Mouse (Mus musculus) hindbrain, embryonic 14.5 days (tissue): ENCODE data around the gene Papss2. TPM values are rescaled to one million over a fixed set of nuclear protein-coding genes. Genes with fewer than 3 reads are reported as not detected.
"Not testable (repeated sequence)": the region's sequence is repeated elsewhere in the genome, so short reads cannot be mapped to it uniquely, and the experiment has no call there.

Source experiments
- ATAC-seq: fragments of 200-750 bp; cut with Nextera tagmentation; 2 replicates; pipeline ENCODE4 v1.8.0; 2017; ENCODE audit warnings: moderate number of reproducible peaks, mild to moderate bottlenecking, moderate TSS enrichment, moderate library complexity; ENCODE audit not compliant: low FRiP score
- DNase-seq: peaks from one replicate; pipeline ENCODE4 v3.0.0-alpha.2; 2015; ENCODE audit warnings: low spot score
- H3K27ac ChIP-seq: fragments of 300-500 bp; sonication (generic); 2 replicates; pipeline ENCODE4 v1.5.1; 2014; ENCODE audit warnings: mild to moderate bottlenecking, moderate library complexity
- H3K27me3 ChIP-seq: fragments of 300-500 bp; sonication (generic); 2 replicates; pipeline ENCODE4 v1.6.1; 2014; ENCODE audit warnings: mild to moderate bottlenecking, low read length, mixed read lengths; ENCODE audit not compliant: control insufficient read depth, insufficient read depth
- H3K36me3 ChIP-seq: fragments of 300-500 bp; sonication (generic); replicated peaks from 2 replicates; pipeline ENCODE4 v1.6.1; 2014; ENCODE audit not compliant: control insufficient read depth, insufficient read depth
- H3K4me1 ChIP-seq: fragments of 300-500 bp; sonication (generic); replicated peaks from 2 replicates; pipeline ENCODE4 v1.6.1; 2014; ENCODE audit warnings: antibody characterized with exemption, low read length, mixed read lengths; ENCODE audit not compliant: control insufficient read depth, insufficient read depth
- H3K4me2 ChIP-seq: fragments of 300-500 bp; sonication (generic); replicated peaks from 2 replicates; pipeline ENCODE4 v1.6.1; 2014; ENCODE audit warnings: mild to moderate bottlenecking, moderate library complexity
- H3K4me3 ChIP-seq: fragments of 300-500 bp; sonication (generic); replicated peaks from 2 replicates; pipeline ENCODE4 v1.5.1; 2014; ENCODE audit warnings: mild to moderate bottlenecking, low read length
- H3K9ac ChIP-seq: fragments of 300-500 bp; sonication (generic); 2 replicates; pipeline ENCODE4 v1.6.1; 2014
- H3K9me3 ChIP-seq: fragments of 300-500 bp; sonication (generic); 2 replicates; pipeline ENCODE4 v1.6.1; 2016; ENCODE audit warnings: low read length; ENCODE audit not compliant: control insufficient read depth
- WGBS: fragments of 180-500 bp; shearing (Covaris S2); extraction: QIAGEN DNeasy Blood & Tissue Kit; methylation state at CpG from one replicate; pipeline ENCODE4 v1.1.7; 2014; 5-methylcytosine and 5-hydroxymethylcytosine counted together
- polyA plus RNA-seq: library from polyadenylated mRNA; unstranded; fragments of >200 nt; fragmentation: Nextera tagmentation; extraction: Ambion mirVana; gene quantifications from 2 replicates; pipeline ENCODE4 v1.2.1, GENCODE M21; 2014

Papss2 gene
- polyA plus RNA-seq, 1 experiment from 2014 or later: 1.8 TPM

DNA sequence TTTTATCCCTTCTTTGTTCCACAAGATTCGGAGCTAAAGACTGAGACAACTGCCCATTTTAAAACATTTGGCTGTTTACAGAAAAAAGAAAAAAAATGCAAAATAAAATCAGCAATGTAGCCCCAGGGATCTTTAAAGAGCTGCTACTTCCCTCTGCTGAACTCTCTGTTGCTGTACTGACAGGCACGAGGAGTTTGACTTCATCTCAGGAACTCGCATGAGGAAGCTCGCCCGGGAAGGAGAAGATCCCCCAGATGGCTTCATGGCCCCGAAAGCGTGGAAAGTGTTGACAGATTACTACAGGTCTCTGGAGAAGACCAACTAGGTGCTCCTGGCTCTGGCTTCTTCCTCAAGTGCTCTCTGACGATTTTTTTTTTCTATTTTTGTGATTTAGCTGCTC, 69.7 kb downstream of the Papss2 start:
- no peak overlapping the region for H3K4me3 ChIP-seq
- WGBS: 91% methylated on average over 8 of the region's 8 CpGs
- no peaks in the 10 kb centered on the region for H3K36me3 ChIP-seq
- no peaks in the 10 kb centered on the region for H3K9me3 ChIP-seq
- DNase-seq: no peak
- no peak for ATAC-seq
- H3K4me1 ChIP-seq: no peaks in the 10 kb centered on the region
- no peak overlapping the region for H3K4me2 ChIP-seq
- no peaks in the 10 kb centered on the region for H3K27me3 ChIP-seq
- H3K27ac ChIP-seq: no peak overlapping the region
- H3K9ac ChIP-seq: no peak overlapping the region

DNA sequence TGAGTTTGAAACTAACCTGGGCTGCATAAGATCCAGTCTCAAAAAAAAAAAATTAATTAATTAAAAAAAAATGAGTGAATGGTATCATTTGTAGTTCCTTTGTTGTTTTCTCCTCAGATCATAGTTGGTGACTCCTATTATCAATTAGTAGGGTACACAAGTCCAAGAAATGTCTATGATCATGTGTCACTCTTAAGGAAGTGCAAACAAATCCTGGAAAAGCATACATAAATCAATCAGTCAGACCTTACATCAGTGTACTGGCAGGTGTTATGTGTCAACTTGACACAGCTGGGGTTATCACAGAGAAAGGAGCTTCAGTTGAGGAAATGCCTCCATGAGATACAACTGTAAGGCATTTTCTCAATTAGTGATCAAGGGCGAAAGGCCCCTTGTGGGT, 72.2 kb downstream of the Papss2 start:
- peaks cover 17% of the 10 kb centered on the region for H3K36me3 ChIP-seq
- not testable (repeated sequence) for ATAC-seq, H3K4me1 ChIP-seq, H3K27ac ChIP-seq, H3K4me3 ChIP-seq, H3K9me3 ChIP-seq, DNase-seq, H3K27me3 ChIP-seq, H3K9ac ChIP-seq, H3K4me2 ChIP-seq
- 100% methylated on average over 1 of the region's 1 CpGs for WGBS

DNA sequence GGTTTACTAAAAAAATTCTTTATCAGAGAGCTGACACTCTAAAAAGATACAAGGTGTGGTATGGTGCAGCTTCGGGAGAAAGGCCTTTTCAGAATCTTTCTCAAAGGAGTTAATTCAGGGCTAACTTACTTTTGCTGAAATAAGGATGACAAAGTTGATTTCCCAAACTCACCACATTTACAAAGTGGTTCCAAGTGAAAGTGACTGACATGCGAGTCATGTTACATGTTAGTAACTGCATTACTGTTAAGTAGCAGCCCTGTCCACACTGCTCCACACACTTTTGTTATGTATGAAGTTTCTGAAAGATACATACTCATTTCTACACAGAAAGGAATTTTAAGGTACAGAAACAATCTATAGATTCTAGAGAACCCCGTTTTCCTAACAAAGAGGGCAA, 80.2 kb downstream of the Papss2 start:
- Histone ChIP-seq H3K36me3 (peaks cover 61% of the 10 kb centered on the region), H3K4me3 (no peak overlapping the region), H3K9ac (no peak overlapping the region), H3K4me1 (no peaks in the 10 kb centered on the region), H3K27me3 (no peaks in the 10 kb centered on the region), H3K27ac (no peak overlapping the region), H3K4me2 (no peak overlapping the region), H3K9me3 (no peaks in the 10 kb centered on the region)
- WGBS: 95% methylated on average over 3 of the region's 3 CpGs
- DNase-seq (no peak), ATAC-seq (no peak)

DNA sequence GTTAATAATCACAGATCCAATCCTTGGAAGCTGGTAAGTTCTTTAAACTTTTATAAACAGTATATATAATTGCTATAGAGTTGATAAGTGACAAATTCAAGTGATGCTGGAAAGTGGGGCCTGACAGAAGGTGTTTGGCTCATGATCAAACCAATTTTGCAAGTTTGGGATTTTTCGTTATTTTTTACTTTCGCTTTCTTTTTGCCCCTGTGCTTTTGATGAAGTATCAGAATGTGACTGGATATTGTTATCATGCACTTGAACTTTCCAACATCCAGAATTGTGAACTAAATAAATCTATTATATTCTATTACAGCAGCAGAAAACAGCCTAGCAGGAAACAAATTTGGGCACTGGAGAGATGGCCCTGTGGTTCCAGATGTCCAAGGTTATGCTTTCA, 85.3 kb downstream of the Papss2 start:
- DNase-seq: no peak
- WGBS: 99% methylated on average over 2 of the region's 2 CpGs

DNA sequence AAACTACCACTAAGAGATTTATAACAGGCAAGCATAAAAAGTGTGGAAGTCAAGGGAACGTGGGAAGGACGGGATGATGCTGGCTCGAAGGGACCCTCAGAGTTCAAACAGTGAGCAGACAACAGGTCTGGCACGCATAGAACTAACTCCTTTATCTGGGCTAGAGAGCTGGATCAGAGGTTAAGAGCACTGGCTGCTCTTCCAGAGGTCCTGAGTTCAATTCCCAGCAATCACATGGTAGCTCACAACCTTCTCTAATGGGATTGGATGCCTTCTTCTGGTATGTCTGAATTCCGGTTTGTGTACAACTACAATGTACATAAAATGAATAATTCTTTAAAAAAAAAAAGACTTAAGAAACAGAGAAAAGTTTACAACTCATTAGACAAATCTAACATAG, 87.5 kb downstream of the Papss2 start:
- no peak overlapping the region for H3K4me3 ChIP-seq
- H3K4me1 ChIP-seq: no peaks in the 10 kb centered on the region
- no peak overlapping the region for H3K27ac ChIP-seq
- DNase-seq: no peak
- 92% methylated on average over 5 of the region's 5 CpGs for WGBS
- no peak overlapping the region for H3K4me2 ChIP-seq
- ATAC-seq: no peak
- no peaks in the 10 kb centered on the region for H3K27me3 ChIP-seq
- no peaks in the 10 kb centered on the region for H3K9me3 ChIP-seq
- no peak overlapping the region for H3K9ac ChIP-seq
- H3K36me3 ChIP-seq: peaks cover 70% of the 10 kb centered on the region

More for the DNA sequence above, 85.3 kb downstream of the Papss2 start:
- Histone ChIP-seq H3K27ac (no peak overlapping the region), H3K27me3 (no peaks in the 10 kb centered on the region), H3K4me3 (no peak overlapping the region), H3K36me3 (peaks cover 59% of the 10 kb centered on the region), H3K4me1 (no peaks in the 10 kb centered on the region), H3K9me3 (no peaks in the 10 kb centered on the region), H3K9ac (no peak overlapping the region), H3K4me2 (no peak overlapping the region)
- no peak for ATAC-seq

DNA sequence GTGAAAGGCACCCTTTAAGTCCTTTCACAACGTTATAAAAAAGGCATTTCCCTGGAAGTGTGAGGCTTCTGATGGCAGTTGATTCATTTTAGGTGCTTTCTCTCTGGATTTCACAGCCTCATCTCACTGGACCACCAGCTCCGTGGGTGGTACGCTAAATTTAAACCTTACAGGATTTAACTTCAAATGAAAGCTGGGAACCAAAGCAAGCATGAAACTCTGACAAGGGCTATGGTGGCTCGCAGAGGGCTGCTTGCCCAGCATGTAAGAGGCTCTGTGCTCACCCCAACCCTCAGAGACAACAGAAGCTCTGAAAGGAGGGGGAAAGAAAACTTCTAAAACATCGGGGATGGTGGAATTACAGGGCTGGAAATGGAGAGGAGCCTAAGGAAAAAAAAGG, 92.1 kb downstream of the Papss2 start:
- no peak overlapping the region for H3K27ac ChIP-seq
- no peak overlapping the region for H3K9ac ChIP-seq
- no peaks in the 10 kb centered on the region for H3K9me3 ChIP-seq
- H3K4me2 ChIP-seq: no peak overlapping the region
- H3K4me1 ChIP-seq: no peaks in the 10 kb centered on the region
- no peak overlapping the region for H3K4me3 ChIP-seq
- DNase-seq: no peak
- no peak for ATAC-seq
- H3K36me3 ChIP-seq: peaks cover 73% of the 10 kb centered on the region
- no peaks in the 10 kb centered on the region for H3K27me3 ChIP-seq
- WGBS: 93% methylated on average over 5 of the region's 5 CpGs

DNA sequence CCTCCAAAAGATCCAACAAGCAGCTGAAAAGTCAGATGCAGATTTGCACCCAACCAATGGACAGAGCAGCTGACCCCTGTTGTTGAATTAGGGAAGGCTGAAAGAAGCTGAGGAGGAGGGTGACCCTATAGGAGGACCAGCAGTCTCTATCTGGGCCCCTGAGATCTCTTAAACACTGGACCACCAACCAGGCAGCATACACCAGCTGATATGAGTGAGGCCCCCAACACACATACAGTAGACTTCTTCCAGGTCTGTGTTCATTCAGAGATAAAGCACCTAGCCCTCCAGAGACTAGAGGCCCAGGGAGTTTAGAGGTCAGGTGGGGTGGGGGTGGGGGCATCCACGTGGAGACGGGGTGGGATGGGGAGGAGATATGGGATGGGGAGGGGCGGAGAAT, 92.6 kb downstream of the Papss2 start:
- whole genome bisulfite sequencing: 93% methylated on average over 3 of the region's 3 CpGs
- ATAC-seq, H3K4me1 ChIP-seq, H3K4me2 ChIP-seq, H3K4me3 ChIP-seq, H3K9me3 ChIP-seq, H3K27me3 ChIP-seq, H3K9ac ChIP-seq, H3K27ac ChIP-seq, DNase-seq: not testable (repeated sequence)
- H3K36me3 ChIP-seq: peaks cover 73% of the 10 kb centered on the region

DNA sequence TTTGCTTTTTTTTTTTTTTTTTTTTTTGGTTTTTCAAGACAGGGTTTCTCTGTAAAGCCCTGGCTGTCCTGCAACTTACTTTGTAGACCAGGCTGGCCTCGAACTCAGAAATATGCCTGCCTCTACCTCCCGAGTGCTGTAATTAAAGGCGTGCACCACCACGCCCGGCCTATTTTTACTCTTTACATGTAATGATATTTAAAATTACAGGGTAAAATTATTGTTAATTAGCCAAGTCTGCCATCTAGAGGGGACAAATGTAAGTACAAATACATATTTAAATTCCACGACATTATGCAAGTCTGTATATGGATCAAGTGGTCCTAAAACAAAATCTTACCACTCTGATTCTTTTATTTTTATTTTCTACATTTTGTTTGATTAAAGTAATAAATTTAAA, 94.1 kb downstream of the Papss2 start:
- Histone ChIP-seq H3K4me2 (no peak overlapping the region), H3K27me3 (no peaks in the 10 kb centered on the region), H3K36me3 (peaks cover 78% of the 10 kb centered on the region), H3K9ac (no peak overlapping the region), H3K4me3 (no peak overlapping the region), H3K27ac (no peak overlapping the region), H3K4me1 (no peaks in the 10 kb centered on the region), H3K9me3 (no peaks in the 10 kb centered on the region)
- ATAC-seq: no peak
- peak; percentile 66 for DNase-seq
- 83% methylated on average over 6 of the region's 6 CpGs for WGBS

DNA sequence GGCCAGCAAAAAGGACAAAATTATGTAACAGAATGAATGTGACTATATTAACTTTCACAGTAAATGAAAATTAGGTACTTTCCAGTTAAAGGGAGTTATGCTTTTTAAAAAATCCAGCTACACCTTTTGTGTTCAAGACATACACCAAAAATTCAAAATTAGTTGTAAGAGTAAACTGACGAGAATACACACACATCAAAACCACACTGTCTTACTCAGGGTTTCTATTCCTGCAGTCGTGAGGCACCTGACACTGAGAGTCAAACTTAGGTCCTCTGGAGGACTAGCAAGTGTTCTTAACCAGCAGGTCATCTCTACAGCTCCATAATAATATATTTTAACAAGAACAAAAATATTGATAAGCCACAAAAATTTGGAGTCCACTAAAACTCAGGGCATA, 101.1 kb downstream of the Papss2 start:
- no peaks in the 10 kb centered on the region for H3K4me1 ChIP-seq
- no peak overlapping the region for H3K4me2 ChIP-seq
- peaks cover 93% of the 10 kb centered on the region for H3K36me3 ChIP-seq
- no peaks in the 10 kb centered on the region for H3K9me3 ChIP-seq
- 100% methylated on average over 2 of the region's 2 CpGs for WGBS
- H3K4me3 ChIP-seq: no peak overlapping the region
- H3K27me3 ChIP-seq: no peaks in the 10 kb centered on the region
- no peak overlapping the region for H3K27ac ChIP-seq
- DNase-seq (no peak), ATAC-seq (no peak)
- no peak overlapping the region for H3K9ac ChIP-seq

DNA sequence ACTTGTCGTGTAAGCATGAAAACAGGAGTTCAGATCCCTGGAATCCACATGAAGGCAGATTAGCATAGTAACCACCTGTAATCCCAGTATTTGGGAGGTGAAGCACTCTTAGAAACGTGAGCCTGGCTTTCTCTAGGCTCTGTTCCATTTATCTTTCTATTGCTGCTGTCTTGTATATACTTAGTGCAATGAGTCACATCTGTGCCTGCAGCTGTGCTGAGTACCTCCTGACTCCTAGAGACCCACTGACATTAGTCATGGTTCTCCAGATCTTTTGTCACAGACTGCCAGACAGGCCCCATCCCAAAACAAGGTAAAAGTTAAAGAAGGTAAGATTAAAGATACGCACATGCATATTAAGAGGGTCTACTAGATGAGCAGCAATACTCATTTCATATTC, 106.6 kb downstream of the Papss2 start:
- no peak for ATAC-seq
- no peak overlapping the region for H3K4me3 ChIP-seq
- DNase-seq: no peak
- H3K4me2 ChIP-seq: no peak overlapping the region
- H3K27ac ChIP-seq: no peak overlapping the region
- H3K4me1 ChIP-seq: no peaks in the 10 kb centered on the region
- peaks cover 91% of the 10 kb centered on the region for H3K36me3 ChIP-seq
- no peaks in the 10 kb centered on the region for H3K9me3 ChIP-seq
- no peaks in the 10 kb centered on the region for H3K27me3 ChIP-seq
- WGBS: 78% methylated on average over 3 of the region's 3 CpGs
- no peak overlapping the region for H3K9ac ChIP-seq
